Comparison of ENCODE assay signal across 8 mouse cellular contexts in genomic region chr1:180422076-180422828, GRCm38 (mm10).
DNase-seq lines count a peak whose midpoint lies in the region; TF ChIP-seq lines count a peak whose summit lies in the region.

No protein-coding gene starts in this region.

- DNase-seq in 3T3-L1 (ENCODE audit: low read depth, low spot score) = peak; percentile 83
- peak; percentile 83 for DNase-seq in adrenal gland, postnatal 10 days
- peak; percentile 57 for DNase-seq in embryo, embryonic 9.5 days (ENCODE audit: extremely low spot score)
- DNase-seq in heart, adult 2 months = peak; percentile 81 to 82
- peak; percentile 87 for DNase-seq in kidney, adult 2 months
- peak; percentile 47 for DNase-seq in liver, adult 2 months (ENCODE audit: extremely low read depth, low read depth, low spot score)
- peak; percentile 84 for DNase-seq in splenic B cell, adult 2 months (ENCODE audit: low read depth, low spot score)

- TF ChIP-seq EP300 in heart, adult 2 months (IDR thresholded peaks at IDR 0.05; ENCODE audit: insufficient read depth, low read depth, low read length) = peak; percentile 47; the same call in 1 of the 2 replicates

- no peak overlapping the region for H3K4me3 ChIP-seq in heart, adult 2 months
- H3K4me3 ChIP-seq in kidney, adult 2 months (ENCODE audit: insufficient read depth, low read depth, low read length) = no peak overlapping the region
- no peak overlapping the region for H3K4me3 ChIP-seq in liver, adult 2 months (ENCODE audit: insufficient read depth, low read depth, low read length)
- no peak overlapping the region for H3K4me3 ChIP-seq in myocyte

- H3K4me2 ChIP-seq in myocyte (ENCODE audit: low read depth) = peak overlapping the region; percentile 8

- no peak overlapping the region for H3K9ac ChIP-seq in heart, adult 2 months (ENCODE audit: low read depth, low read length)
- H3K9ac ChIP-seq in liver, adult 2 months (ENCODE audit: low read depth, low read length) = no peak overlapping the region

- peaks cover 13% of the 10 kb centered on the region for H3K4me1 ChIP-seq in heart, adult 2 months (ENCODE audit: control insufficient read depth, insufficient read depth, low read length)
- H3K4me1 ChIP-seq in kidney, adult 2 months (ENCODE audit: control insufficient read depth, insufficient read depth, low read length) = no peaks in the 10 kb centered on the region
- peaks cover 6% of the 10 kb centered on the region for H3K4me1 ChIP-seq in liver, adult 2 months (ENCODE audit: control insufficient read depth, insufficient read depth, low read length)

- WGBS in heart, adult 2 months = 6% methylated on average over 11 of the region's 11 CpGs
- 40% methylated on average over 11 of the region's 11 CpGs for WGBS in kidney, adult 2 months
- WGBS in liver, adult 2 months = 40% methylated on average over 11 of the region's 11 CpGs

- H3K36me3 ChIP-seq in heart, adult 2 months (ENCODE audit: control insufficient read depth, insufficient read depth, low read length) = peaks cover 7% of the 10 kb centered on the region
- no peaks in the 10 kb centered on the region for H3K36me3 ChIP-seq in kidney, adult 2 months (ENCODE audit: control insufficient read depth, insufficient read depth, low read length)
- H3K36me3 ChIP-seq in liver, adult 2 months (ENCODE audit: control insufficient read depth, insufficient read depth, low read length) = no peaks in the 10 kb centered on the region
- H3K36me3 ChIP-seq in myocyte (ENCODE audit: control insufficient read depth, insufficient read depth) = no peaks in the 10 kb centered on the region
- H3K36me3 ChIP-seq in splenic B cell, adult 2 months (ENCODE audit: control insufficient read depth, insufficient read depth, low read length, poor library complexity, severe bottlenecking) = peaks cover 16% of the 10 kb centered on the region

- 0 out of 2 replicates have a peak, but pooled peaks have one; percentile 12 for TF ChIP-seq POLR2A in heart, adult 2 months (IDR thresholded peaks at IDR 0.05; ENCODE audit: insufficient read depth, low read depth, low read length)
- no peak for TF ChIP-seq POLR2A in kidney, adult 2 months (IDR thresholded peaks at IDR 0.05; ENCODE audit: low read depth, low read length)
- no peak for TF ChIP-seq POLR2A in liver, adult 2 months (IDR thresholded peaks at IDR 0.05; ENCODE audit: extremely low read depth, insufficient read depth, low read length)
- TF ChIP-seq POLR2A in myocyte (IDR thresholded peaks at IDR 0.05; ENCODE audit: insufficient read length, low read depth) = no peak

- H3K79me2 ChIP-seq in heart, adult 2 months (replicated peaks; ENCODE audit: control insufficient read depth, insufficient read depth, low read length) = no peaks in the 10 kb centered on the region
- no peaks in the 10 kb centered on the region for H3K79me2 ChIP-seq in liver, adult 2 months (ENCODE audit: control insufficient read depth, insufficient read depth, low read length)
- H3K79me2 ChIP-seq in myocyte (ENCODE audit: control insufficient read depth, insufficient read depth) = no peaks in the 10 kb centered on the region

- H3K27me3 ChIP-seq in heart, adult 2 months (ENCODE audit: control insufficient read depth, insufficient read depth, low read length) = no peaks in the 10 kb centered on the region
- H3K27me3 ChIP-seq in kidney, adult 2 months (replicated peaks; ENCODE audit: control insufficient read depth, insufficient read depth, low read length) = no peaks in the 10 kb centered on the region
- H3K27me3 ChIP-seq in liver, adult 2 months (ENCODE audit: control insufficient read depth, insufficient read depth, low read length) = no peaks in the 10 kb centered on the region
- H3K27me3 ChIP-seq in myocyte (ENCODE audit: control insufficient read depth, insufficient read depth, insufficient read length) = peaks cover 10% of the 10 kb centered on the region
- no peaks in the 10 kb centered on the region for H3K27me3 ChIP-seq in splenic B cell, adult 2 months (ENCODE audit: control insufficient read depth, insufficient read depth, low read length, poor library complexity, severe bottlenecking)

- TF ChIP-seq CTCF in heart, adult 2 months (IDR thresholded peaks at IDR 0.05) = peak; percentile 94; the same call in 1 of the 2 replicates
- peak; percentile 82 for TF ChIP-seq CTCF in kidney, adult 2 months (conservative IDR thresholded peaks at IDR 0.05; ENCODE audit: insufficient read depth, insufficient read length, low read depth, low read length)
- peak; percentile 90 for TF ChIP-seq CTCF in liver, adult 2 months (IDR thresholded peaks at IDR 0.05; ENCODE audit: low read depth, low read length)

- H3ac ChIP-seq in myocyte (ENCODE audit: control insufficient read depth, insufficient read length) = no peak overlapping the region

- intact Hi-C loops in heart, adult 2 months (cut with DNase I) = loop anchor here (1.0 to 10.0 kb wide), 4 partner anchors 35 to 567 kb away; partner anchors contain the start of gene Itpkb

- H3K27ac ChIP-seq in heart, adult 2 months = peak overlapping the region; percentile 85
- no peak overlapping the region for H3K27ac ChIP-seq in kidney, adult 2 months (ENCODE audit: insufficient read depth, low read depth, low read length)
- H3K27ac ChIP-seq in liver, adult 2 months (replicated peaks; ENCODE audit: insufficient read depth, low read depth, low read length) = no peak overlapping the region

TF ChIP-seq in myocyte, 11 proteins besides CTCF, POLR2A, EP300 and RAD21:
- TF ChIP-seq MAX (IDR thresholded peaks at IDR 0.05; ENCODE audit: low read depth) (no peak), REST (IDR thresholded peaks at IDR 0.05; ENCODE audit: insufficient read depth, insufficient read length) (no peak), CEBPB (IDR thresholded peaks at IDR 0.05; ENCODE audit: insufficient read depth, poor library complexity, severe bottlenecking) (0 out of 2 replicates have a peak, but pooled peaks have one; percentile 1), TCF3 (IDR thresholded peaks at IDR 0.05; ENCODE audit: insufficient read length, low read depth) (no peak), E2F4 (IDR thresholded peaks at IDR 0.05; ENCODE audit: insufficient read depth) (no peak)
